Mouse (Mus musculus): ENCODE data around the gene Cyb5r3.
A peak's percentile ranks its signal among the peaks of the same experiment; 100 is the strongest.

Cyb5r3 gene

GRCm38 (mm10) chr15:83169772-83170722, 2.3 kb downstream of the Cyb5r3 start:
- no peak for DNase-seq (ENCODE audit: low read depth, low spot score)

GRCm38 (mm10) chr15:83168875-83169771, 3.3 kb downstream of the Cyb5r3 start:
- DNase-seq (ENCODE audit: low read depth, low spot score), result no peak

GRCm38 (mm10) chr15:83168311-83168710, 4.1 kb downstream of the Cyb5r3 start:
- DNase-seq (ENCODE audit: low read depth, low spot score), result no peak

- no peak for DNase-seq (ENCODE audit: low read depth, low spot score)
These were observed 4.8 kb downstream of the Cyb5r3 start for GRCm38 (mm10) chr15:83167550-83168065.

- no peak for DNase-seq (ENCODE audit: low read depth, low spot score)
These were observed 5.3 kb downstream of the Cyb5r3 start for GRCm38 (mm10) chr15:83167126-83167525.

GRCm38 (mm10) chr15:83166642-83167041, 5.8 kb downstream of the Cyb5r3 start:
- DNase-seq (ENCODE audit: low read depth, low spot score), result no peak

GRCm38 (mm10) chr15:83165526-83166315, 6.7 kb downstream of the Cyb5r3 start:
- no peak for DNase-seq (ENCODE audit: low read depth, low spot score)

- DNase-seq (ENCODE audit: low read depth, low spot score), result peak; percentile 48
These were observed 7.4 kb downstream of the Cyb5r3 start for GRCm38 (mm10) chr15:83164971-83165471.

- no peak for DNase-seq (ENCODE audit: low read depth, low spot score)
These were observed 9.4 kb downstream of the Cyb5r3 start for GRCm38 (mm10) chr15:83162818-83163485.

- DNase-seq (ENCODE audit: low read depth, low spot score), result no peak
These were observed 10.4 kb downstream of the Cyb5r3 start for GRCm38 (mm10) chr15:83162001-83162400.

- DNase-seq (ENCODE audit: low read depth, low spot score), result no peak
These were observed 11.2 kb downstream of the Cyb5r3 start for GRCm38 (mm10) chr15:83161062-83161748.

GRCm38 (mm10) chr15:83160561-83160960, 11.8 kb downstream of the Cyb5r3 start:
- no peak for DNase-seq (ENCODE audit: low read depth, low spot score)

GRCm38 (mm10) chr15:83159823-83160222, 12.6 kb downstream of the Cyb5r3 start:
- DNase-seq (ENCODE audit: low read depth, low spot score), result no peak

- DNase-seq (ENCODE audit: low read depth, low spot score), result no peak
These were observed 13.7 kb downstream of the Cyb5r3 start for GRCm38 (mm10) chr15:83158587-83159160.

- no peak for DNase-seq (ENCODE audit: low read depth, low spot score)
These were observed 14.7 kb downstream of the Cyb5r3 start for GRCm38 (mm10) chr15:83157667-83158064.

- DNase-seq (ENCODE audit: low read depth, low spot score), result peak; percentile 88
These were observed 15.3 kb downstream of the Cyb5r3 start for GRCm38 (mm10) chr15:83156929-83157666.

- DNase-seq (ENCODE audit: low read depth, low spot score), result no peak
These were observed 16.5 kb downstream of the Cyb5r3 start for GRCm38 (mm10) chr15:83155672-83156419.

- DNase-seq (ENCODE audit: low read depth, low spot score), result no peak
These were observed 18.1 kb downstream of the Cyb5r3 start for GRCm38 (mm10) chr15:83154309-83154708.
